Mouse (Mus musculus): ENCODE data around the gene H2-T23.
"Not testable (repeated sequence)": the region's sequence is repeated elsewhere in the genome, so short reads cannot be mapped to it uniquely, and the experiment has no call there.

Gene H2-T23

GRCm38 (mm10) chr17:36023710-36024654 is 8.7 kb downstream of the H2-T23 start:
- in situ Hi-C loops (cut with MboI, MseI): no loop called here

DNA sequence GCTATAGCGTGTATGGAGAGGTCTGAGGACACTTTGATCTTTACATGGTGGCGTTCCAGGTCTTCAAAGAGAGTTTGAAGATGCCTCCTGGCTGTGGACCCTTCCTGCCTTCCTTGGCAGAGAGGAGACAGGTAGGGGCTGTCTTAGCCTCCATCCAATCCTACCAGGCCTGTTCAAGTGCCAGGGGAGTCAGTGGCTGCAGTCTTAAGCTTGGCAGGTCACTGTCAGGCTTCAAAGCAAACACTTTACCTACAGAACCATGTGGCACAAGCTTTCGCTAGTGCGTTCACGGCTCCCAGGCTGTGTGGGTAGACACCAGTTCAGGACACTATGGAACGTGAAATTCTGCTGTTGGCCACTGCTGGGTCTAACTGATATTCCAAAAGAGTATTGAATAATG is 9.7 kb downstream of the H2-T23 start:
- in situ Hi-C loops (cut with MboI, MseI): no loop called here

DNA sequence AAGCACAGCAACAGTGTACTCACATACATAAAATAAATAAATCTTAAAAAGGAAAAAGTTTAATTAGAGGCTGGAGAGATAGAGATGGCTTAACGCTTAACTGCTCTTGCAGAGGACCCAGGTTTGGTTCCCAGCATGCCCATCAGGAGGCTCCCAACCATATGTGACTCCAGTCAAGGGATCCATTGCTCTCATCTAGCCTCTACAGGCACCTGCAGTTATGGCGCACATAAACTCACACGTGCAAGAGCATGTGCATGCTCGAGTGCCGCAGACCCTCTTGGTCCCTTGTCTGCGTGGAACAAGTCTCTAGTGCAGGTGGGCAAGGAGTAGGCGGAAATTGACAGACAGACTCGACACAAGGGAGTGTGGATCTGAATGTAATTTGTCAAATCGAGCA is 10.6 kb downstream of the H2-T23 start:
- in situ Hi-C loops (cut with MboI, MseI): no loop called here

DNA sequence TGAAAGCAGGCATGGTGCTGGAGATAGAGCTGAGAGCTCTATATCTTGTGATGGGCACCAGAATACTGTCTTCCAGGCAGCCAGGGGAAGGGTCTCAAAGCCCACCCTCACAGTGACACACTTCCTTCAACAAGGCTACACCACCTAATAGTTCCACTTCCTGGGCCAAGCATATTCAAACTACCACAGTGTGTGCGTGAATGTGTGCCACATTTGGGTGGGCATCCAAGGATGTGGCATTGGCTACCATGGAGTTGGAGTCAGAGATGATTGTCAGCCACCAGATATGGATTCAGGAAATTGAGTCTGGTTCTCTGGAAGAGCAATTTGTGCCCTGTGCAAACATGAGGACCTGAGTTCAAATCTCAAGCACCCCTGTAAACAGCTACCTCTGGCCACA is 11.3 kb downstream of the H2-T23 start:
- in situ Hi-C loops (cut with MboI, MseI): no loop called here

DNA sequence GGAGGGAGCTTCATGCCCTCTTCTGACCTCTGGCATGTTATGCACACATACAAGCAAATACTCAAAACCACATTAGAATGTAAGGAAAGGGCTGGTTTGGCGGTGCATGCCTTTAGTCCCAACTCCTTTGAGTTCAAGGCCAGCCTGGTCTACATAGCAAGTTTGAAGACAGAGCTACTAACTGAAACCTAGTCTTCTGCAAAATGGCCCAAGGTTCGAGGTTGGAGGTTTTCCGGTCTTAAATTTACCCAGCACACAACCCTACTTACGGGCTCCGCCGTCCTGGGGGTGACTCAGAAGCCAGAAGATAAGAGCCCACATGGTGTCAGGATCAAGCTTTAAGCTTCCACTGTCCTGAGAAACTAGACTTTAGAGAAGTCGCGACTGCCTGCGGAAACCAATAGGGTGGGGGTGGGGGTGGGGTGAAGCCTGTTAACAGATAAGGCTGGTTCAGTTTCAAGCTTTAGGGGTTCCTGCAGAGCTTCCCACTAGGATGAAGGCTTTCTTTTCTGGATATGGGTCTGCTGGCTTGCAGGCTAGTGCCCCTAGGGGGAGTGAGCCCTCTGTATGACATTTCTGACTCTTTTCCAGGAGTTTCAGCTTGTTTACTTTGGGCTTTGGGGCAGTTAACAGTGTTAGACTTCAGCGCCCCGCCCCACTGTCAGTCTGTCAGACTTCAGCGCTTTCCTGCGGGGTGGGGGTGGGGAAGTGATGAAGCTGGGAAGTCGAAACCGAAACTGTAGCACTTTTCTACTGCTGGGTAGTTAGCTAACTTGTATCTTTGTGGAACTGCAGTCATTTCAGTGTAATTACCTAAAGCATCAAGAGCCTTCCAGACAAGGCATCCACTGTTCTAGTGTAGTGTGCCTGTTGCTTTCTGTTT is 12.2 kb downstream of the H2-T23 start, which contains the start of gene H2-T24:
Gene H2-T24 (minus strand): TSS at position 370 of the 883 bp plus-strand sequence.
- in situ Hi-C loops (cut with MboI, MseI): no loop called here

DNA sequence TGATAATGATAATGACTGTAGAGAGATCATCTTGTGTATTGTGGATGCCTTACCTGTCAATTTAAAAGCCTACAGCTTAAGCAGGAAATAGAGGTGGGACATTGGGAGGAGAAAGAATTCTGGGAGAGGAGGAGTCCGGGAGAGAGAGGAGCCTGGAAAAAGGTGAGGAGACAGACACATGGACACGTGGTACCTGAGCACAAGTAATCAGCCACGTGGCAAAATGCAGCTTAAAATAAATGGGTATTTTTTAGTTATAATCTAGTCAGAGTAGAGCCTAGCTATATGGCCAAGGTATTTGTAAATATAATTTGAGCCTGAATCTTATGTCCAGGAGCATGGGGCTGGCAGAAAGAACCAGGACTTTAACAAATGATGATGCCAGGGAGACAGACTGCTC is 13.1 kb downstream of the H2-T23 start:
- in situ Hi-C loops (cut with MboI, MseI): no loop called here

DNA sequence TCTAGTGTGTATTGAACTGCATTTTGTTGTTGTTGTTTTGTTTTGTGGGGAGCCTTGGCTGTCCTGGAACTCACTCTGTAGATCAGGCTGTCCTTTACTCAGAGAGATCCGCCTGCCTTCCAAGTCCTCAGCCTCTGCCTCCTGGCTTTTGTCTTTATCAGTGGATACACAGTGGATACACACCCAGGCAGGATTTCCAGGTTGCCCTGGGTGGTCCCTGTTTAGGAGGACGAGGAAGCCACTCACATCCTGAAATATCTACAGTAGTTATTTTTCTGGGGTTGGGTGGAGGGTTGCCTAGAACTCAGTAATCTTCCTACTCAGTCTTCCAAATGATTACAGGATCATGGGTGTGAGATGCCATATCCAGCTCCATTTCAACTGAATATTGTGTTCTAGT is 13.7 kb downstream of the H2-T23 start:
- in situ Hi-C loops (cut with MboI, MseI): no loop called here

GRCm38 (mm10) chr17:36017046-36017445 is 15.6 kb downstream of the H2-T23 start:
- in situ Hi-C loops (cut with MboI, MseI): no loop called here

- in situ Hi-C loops (cut with MboI, MseI): no loop called here
These were observed 17.7 kb downstream of the H2-T23 start for GRCm38 (mm10) chr17:36014977-36015376.

- in situ Hi-C loops (cut with MboI, MseI): not testable (repeated sequence)
These were observed 28.2 kb downstream of the H2-T23 start for GRCm38 (mm10) chr17:36004409-36004808.

GRCm38 (mm10) chr17:36003331-36003730 is 29.3 kb downstream of the H2-T23 start:
- in situ Hi-C loops (cut with MboI, MseI): no loop called here

- in situ Hi-C loops (cut with MboI, MseI): no loop called here
These were observed 30.7 kb downstream of the H2-T23 start for GRCm38 (mm10) chr17:36001966-36002365.

- in situ Hi-C loops (cut with MboI, MseI): no loop called here
These were observed 31.3 kb downstream of the H2-T23 start for GRCm38 (mm10) chr17:36001121-36001897.

GRCm38 (mm10) chr17:36000349-36000748 is 32.3 kb downstream of the H2-T23 start:
- in situ Hi-C loops (cut with MboI, MseI): no loop called here

DNA sequence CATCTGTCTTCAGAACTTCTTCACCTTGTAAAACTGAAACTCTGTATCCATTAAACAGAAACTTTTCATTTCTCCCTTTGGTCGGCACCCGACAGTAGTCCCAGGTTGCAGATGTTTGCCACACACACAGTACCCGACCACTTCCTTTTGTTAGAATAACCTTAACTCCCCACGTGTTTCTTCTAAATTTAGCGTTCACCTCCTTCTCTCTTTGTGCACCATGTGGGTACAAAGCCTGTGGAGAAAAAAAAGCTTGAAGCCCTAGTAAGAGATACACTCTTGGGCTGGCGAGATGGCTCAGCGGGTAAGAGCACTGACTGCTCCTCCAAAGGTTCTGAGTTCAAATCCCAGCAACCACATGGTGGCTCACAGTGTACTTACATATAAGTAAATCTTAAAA is 33.3 kb downstream of the H2-T23 start:
- in situ Hi-C loops (cut with MboI, MseI): loop anchor here (5.0 to 25.0 kb wide), 3 partner anchors 33 to 963 kb away; partner anchors contain the start of genes H2-T23, Ppp1r11, Znrd1 and Znrd1as

- in situ Hi-C loops (cut with MboI, MseI): loop anchor here (5.0 to 25.0 kb wide), 3 partner anchors 34 to 964 kb away; partner anchors contain the start of genes H2-T23, Ppp1r11, Znrd1 and Znrd1as
These were observed 33.9 kb downstream of the H2-T23 start for GRCm38 (mm10) chr17:35998545-35999305.

DNA sequence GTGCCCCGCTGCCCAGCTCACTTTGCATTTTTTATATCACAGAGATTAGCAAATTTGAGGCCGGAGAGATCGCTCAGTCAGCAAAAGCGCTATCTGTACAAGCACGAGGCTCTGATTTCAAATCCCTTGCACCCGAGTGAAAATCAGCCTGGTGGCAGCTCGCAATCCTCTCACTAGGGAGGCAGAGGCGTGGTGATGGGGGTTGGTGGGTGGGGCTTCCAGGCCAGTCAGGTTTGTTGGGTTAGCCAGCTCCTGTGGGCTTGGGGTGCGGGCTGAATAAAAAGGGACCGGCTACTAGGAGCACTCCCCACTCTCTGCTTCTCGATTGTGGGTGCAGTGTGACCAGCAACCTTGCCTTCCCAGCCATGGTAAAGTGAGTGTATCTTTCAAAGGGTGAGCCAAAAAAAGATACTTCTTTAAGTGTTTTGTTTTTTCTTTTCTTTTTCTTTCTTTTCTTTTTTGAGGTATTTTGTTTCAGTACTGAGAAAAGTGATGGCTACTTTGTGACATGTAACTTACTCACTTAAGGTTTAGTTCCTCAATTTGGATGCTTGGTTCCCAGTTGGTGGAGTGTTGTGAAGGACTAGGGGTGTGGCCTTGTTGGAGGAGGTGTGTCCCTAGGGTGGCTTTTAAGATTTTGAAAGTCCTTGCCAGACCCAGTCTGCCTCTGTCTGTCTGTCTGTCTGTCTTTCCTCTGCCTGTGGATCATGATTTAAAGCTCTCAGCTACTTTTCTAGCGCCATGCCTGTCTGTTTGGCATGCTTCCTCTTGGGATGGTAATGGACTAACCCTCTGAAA is 34.7 kb downstream of the H2-T23 start:
- in situ Hi-C loops (cut with MboI, MseI): loop anchor here (5.0 to 25.0 kb wide), 3 partner anchors 34 to 964 kb away; partner anchors contain the start of genes H2-T23, Ppp1r11, Znrd1 and Znrd1as

GRCm38 (mm10) chr17:35996949-35997348 is 35.7 kb downstream of the H2-T23 start:
- in situ Hi-C loops (cut with MboI, MseI): loop anchor here (5.0 to 25.0 kb wide), 3 partner anchors 35 to 965 kb away; partner anchors contain the start of genes H2-T23, Ppp1r11, Znrd1 and Znrd1as

- in situ Hi-C loops (cut with MboI, MseI): loop anchor here (5.0 to 25.0 kb wide), 3 partner anchors 37 to 967 kb away; partner anchors contain the start of genes H2-T23, Ppp1r11, Znrd1 and Znrd1as
These were observed 37.8 kb downstream of the H2-T23 start for GRCm38 (mm10) chr17:35994879-35995240.
